Mouse (Mus musculus) heart, embryonic 13.5 days (tissue): ENCODE data around the gene Cyp2c67. TPM values are rescaled to one million over a fixed set of nuclear protein-coding genes. Genes with fewer than 3 reads are reported as not detected.
"Not testable (repeated sequence)": the region's sequence is repeated elsewhere in the genome, so short reads cannot be mapped to it uniquely, and the experiment has no call there.

Source experiments
- ATAC-seq: fragments of 200-750 bp; cut with Nextera tagmentation; 2 replicates; pipeline ENCODE4 v1.8.0; 2017; ENCODE audit warnings: moderate TSS enrichment; ENCODE audit not compliant: insufficient number of reproducible peaks, low FRiP score, low TSS enrichment; ENCODE audit errors: extremely low read depth
- H3K27ac ChIP-seq: fragments of 300-500 bp; sonication (generic); replicated peaks from 2 replicates; pipeline ENCODE4 v1.5.1; 2015; ENCODE audit warnings: moderate library complexity, mild to moderate bottlenecking, inconsistent platforms
- H3K27me3 ChIP-seq: fragments of 300-500 bp; sonication (generic); replicated peaks from 2 replicates; pipeline ENCODE4 v1.6.1; 2015; ENCODE audit warnings: mild to moderate bottlenecking, inconsistent platforms
- H3K36me3 ChIP-seq: fragments of 300-500 bp; sonication (generic); 2 replicates; pipeline ENCODE4 v1.6.1; 2015; ENCODE audit warnings: mild to moderate bottlenecking, inconsistent platforms
- H3K4me1 ChIP-seq: fragments of 300-500 bp; sonication (generic); 2 replicates; pipeline ENCODE4 v1.6.1; 2015; ENCODE audit warnings: inconsistent platforms
- H3K4me2 ChIP-seq: fragments of 300-500 bp; sonication (generic); 2 replicates; pipeline ENCODE4 v1.6.1; 2015; ENCODE audit warnings: inconsistent platforms, mild to moderate bottlenecking, moderate library complexity
- H3K4me3 ChIP-seq: fragments of 300-500 bp; sonication (generic); 2 replicates; pipeline ENCODE4 v1.5.1; 2015; ENCODE audit warnings: moderate library complexity, mild to moderate bottlenecking, inconsistent platforms
- H3K9ac ChIP-seq: fragments of 300-500 bp; sonication (generic); 2 replicates; pipeline ENCODE4 v1.6.1; 2015; ENCODE audit warnings: inconsistent platforms, mild to moderate bottlenecking, moderate library complexity
- H3K9me3 ChIP-seq: fragments of 300-500 bp; sonication (generic); 2 replicates; pipeline ENCODE4 v1.6.1; 2016; ENCODE audit warnings: inconsistent platforms
- WGBS: fragments of 180-500 bp; shearing (Covaris S2); methylation state at CpG from one replicate; pipeline ENCODE4 v1.1.7; 2015; ENCODE audit warnings: mixed read lengths; 5-methylcytosine and 5-hydroxymethylcytosine counted together
- polyA plus RNA-seq: library from polyadenylated mRNA; unstranded; fragments of >200 nt; fragmentation: Nextera tagmentation; extraction: Ambion mirVana; gene quantifications from 2 replicates; pipeline ENCODE4 v1.2.1, GENCODE M21; 2015

Cyp2c67 gene
- polyA plus RNA-seq: not detected in 2 replicates

DNA sequence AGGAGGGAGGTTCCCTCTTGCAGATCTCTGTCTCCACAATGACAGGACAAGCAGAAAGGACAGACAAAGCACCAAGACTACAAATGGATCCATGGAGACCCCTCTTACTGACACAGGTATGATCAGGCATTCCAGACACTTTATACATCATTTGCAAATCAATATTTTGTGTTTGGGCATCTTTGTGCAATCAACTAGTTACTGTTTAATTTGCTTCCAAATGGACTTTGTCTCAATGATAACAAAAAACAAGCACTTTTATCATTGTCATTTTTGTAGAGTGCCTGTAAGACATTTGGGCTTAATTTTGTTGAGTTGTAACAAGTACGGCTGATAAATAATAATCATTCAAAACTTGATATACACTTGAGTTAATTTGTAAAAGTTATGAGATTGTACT is at the start of gene Cyp2c67:
Cyp2c67 (minus strand) TSS at position 114 of the 400 bp plus-strand sequence.
- no peaks in the 10 kb centered on the region for H3K4me1 ChIP-seq
- 75% methylated on average over 1 of the region's 1 CpGs for WGBS
- H3K27me3 ChIP-seq: no peaks in the 10 kb centered on the region
- no peak within 1 kb of the TSS for H3K4me2 ChIP-seq
- no peak for ATAC-seq
- no peak within 1 kb of the TSS for H3K4me3 ChIP-seq
- H3K36me3 ChIP-seq: no peaks in the 10 kb centered on the region
- H3K27ac ChIP-seq: no peak within 1 kb of the TSS
- H3K9ac ChIP-seq: no peak within 1 kb of the TSS
- H3K9me3 ChIP-seq: peaks cover 31% of the 10 kb centered on the region; the same call in 1 of the 2 replicates

DNA sequence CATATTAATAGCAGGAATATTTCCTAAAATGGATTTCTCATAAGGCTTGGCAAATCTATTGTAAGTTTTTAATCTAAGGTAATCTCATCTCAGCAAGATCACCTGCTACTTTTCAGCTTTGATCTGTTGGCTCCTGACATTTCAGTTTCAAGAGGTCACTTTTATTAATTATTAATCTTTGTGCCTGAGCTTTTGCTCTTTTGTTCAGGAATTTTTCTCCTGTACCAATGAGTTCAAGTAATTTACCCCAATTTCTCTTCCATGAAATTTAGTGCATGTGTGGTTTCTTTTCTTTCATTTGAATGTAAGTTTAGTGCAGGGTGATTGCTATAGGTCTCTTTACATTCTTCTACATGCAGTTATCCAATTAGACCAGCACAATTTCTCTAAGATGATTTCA is 16.8 kb upstream of the Cyp2c67 start:
- not testable (repeated sequence) for H3K9me3 ChIP-seq, H3K27ac ChIP-seq, H3K36me3 ChIP-seq, ATAC-seq, H3K4me3 ChIP-seq, H3K4me2 ChIP-seq, H3K27me3 ChIP-seq, H3K4me1 ChIP-seq, H3K9ac ChIP-seq

DNA sequence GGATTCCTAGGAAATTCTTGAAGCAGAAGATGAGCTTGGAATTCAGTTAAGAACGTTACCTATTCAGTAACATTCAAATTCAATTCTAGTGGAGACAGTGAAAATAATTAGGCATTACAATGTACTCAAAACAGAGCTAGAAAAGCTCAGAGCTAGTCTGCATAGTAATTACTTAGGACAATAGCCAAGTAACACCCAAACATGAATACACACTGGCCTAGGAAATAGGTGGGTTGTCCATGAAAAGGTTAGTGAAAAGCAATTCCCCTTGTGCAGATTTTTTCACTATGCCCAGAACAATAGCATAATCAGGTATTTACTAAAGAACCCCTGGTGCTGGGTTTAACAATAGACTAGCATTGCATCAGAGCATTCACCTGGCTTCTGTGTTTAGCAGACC is 3.5 kb upstream of the Cyp2c67 start:
- no peaks in the 10 kb centered on the region for H3K27me3 ChIP-seq
- no peak overlapping the region for H3K4me2 ChIP-seq
- H3K27ac ChIP-seq: no peak overlapping the region
- H3K9ac ChIP-seq: no peak overlapping the region
- H3K9me3 ChIP-seq: peaks cover 20% of the 10 kb centered on the region; the same call in 1 of the 2 replicates
- H3K4me1 ChIP-seq: no peaks in the 10 kb centered on the region
- no peak for ATAC-seq
- no peaks in the 10 kb centered on the region for H3K36me3 ChIP-seq
- 40% methylated on average over 1 of the region's 1 CpGs for WGBS
- no peak overlapping the region for H3K4me3 ChIP-seq

DNA sequence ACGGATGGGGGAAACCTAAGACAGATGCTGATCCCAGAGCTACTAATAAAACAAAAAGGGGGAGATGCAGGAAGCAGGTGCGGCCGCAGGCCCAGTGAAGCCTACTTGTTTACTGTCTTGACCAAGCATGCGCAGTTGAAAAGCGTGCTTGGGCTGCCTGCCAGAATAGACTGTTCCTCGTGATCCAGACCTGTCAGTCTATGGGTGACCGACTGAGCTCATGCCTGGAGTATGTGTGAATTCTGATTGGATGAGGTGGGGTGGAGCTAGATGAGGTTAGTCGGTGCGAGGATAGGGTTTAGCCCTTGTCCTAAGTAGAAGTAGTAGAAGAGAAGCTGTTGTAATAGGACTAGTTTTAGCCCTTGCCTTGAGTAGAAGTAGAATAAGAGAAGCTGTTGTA is 1.3 kb downstream of the Cyp2c67 start:
- Histone ChIP-seq H3K4me1 (no peaks in the 10 kb centered on the region), H3K9me3 (peaks cover 24% of the 10 kb centered on the region; the same call in 1 of the 2 replicates), H3K4me2 (no peak overlapping the region), H3K9ac (no peak overlapping the region), H3K36me3 (no peaks in the 10 kb centered on the region), H3K4me3 (no peak overlapping the region), H3K27me3 (no peaks in the 10 kb centered on the region), H3K27ac (no peak overlapping the region)
- 76% methylated on average over 9 of the region's 9 CpGs for WGBS
- no peak for ATAC-seq

DNA sequence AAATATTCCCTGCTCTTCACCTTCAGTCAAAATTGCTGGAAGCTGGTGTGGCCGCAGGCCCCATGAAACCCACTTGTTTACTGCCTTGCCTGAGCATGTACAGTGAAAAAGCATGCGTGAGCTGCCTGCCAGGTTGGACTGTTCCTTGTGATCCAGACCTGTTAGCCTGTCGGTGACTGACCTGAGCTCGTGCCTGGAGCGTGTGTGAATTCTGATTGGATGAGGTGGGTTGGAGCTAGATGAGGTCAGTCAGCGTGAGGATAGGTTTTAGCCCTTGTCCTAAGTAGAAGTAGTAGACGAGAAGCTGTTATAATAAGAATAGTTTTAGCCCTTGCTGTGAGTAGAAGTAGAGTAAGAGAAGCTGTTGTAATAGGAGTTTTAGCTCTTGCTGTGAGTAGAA is 4.3 kb downstream of the Cyp2c67 start:
- peaks cover 24% of the 10 kb centered on the region; the same call in 1 of the 2 replicates for H3K9me3 ChIP-seq
- H3K4me3 ChIP-seq, H3K36me3 ChIP-seq, H3K4me2 ChIP-seq, H3K4me1 ChIP-seq, H3K27ac ChIP-seq, ATAC-seq, H3K27me3 ChIP-seq, H3K9ac ChIP-seq: not testable (repeated sequence)
- WGBS: 74% methylated on average over 7 of the region's 7 CpGs

Other genes starting within 250 kb of the Cyp2c67 start
- gene Cyp2c38, start 186.0 kb downstream of the Cyp2c67 start, polyA plus RNA-seq: not detected in 2 replicates
- not detected in 2 replicates for gene Cyp2c39, start 138.2 kb downstream of the Cyp2c67 start, polyA plus RNA-seq
- gene Cyp2c68, start 92.0 kb upstream of the Cyp2c67 start, polyA plus RNA-seq: 0.62 and 3.1 TPM in 2 replicates
- gene Cyp2c40, start 163.8 kb upstream of the Cyp2c67 start, polyA plus RNA-seq: not detected in 2 replicates
- not detected in 2 replicates for gene Cyp2c69, start 237.7 kb upstream of the Cyp2c67 start, polyA plus RNA-seq